In the genomic region with DNA sequence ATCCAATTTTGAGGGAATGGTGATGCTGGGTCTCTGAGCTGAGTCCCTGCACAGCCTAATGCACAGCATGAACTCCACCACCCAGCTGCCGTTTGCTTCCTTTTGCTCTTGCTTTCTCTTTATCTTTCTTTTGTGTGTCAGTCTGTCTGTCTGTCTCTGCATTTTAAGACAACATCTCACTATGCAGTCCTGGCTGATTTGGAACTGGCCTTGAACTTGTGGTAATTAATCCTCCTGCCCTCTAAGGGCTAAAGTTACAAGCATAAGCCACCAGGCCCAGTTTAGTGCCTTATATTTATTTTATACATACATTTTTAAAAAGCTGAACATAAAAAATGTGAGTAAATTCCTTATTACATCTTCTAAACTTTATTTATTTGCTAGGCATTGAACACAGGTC, we compare ENCODE assay signal across 21 mouse cellular contexts. TPM values are rescaled to one million over a fixed set of nuclear protein-coding genes. Genes with fewer than 3 reads are reported as not detected.
DNase-seq lines count a peak whose midpoint lies in the region; ATAC-seq and TF ChIP-seq lines count a peak whose summit lies in the region.
"Had no signal": no experiment of that assay in that cellular context is flagged by ENCODE, and none has a peak within 500 bp of the region (broad histone marks: within the 10 kb centered on the region; RNA-seq: fewer than 3 reads in every experiment).

No protein-coding gene starts in this region.

- no peak overlapping the region for H3K9ac ChIP-seq in heart, embryonic 13.5 days
- H3K9ac ChIP-seq in heart, embryonic 11.5 days (ENCODE audit: low read depth, low read length) = no peak overlapping the region
- no peak overlapping the region for H3K9ac ChIP-seq in stomach, embryonic 16.5 days (ENCODE audit: low read length)
- H3K9ac ChIP-seq in stomach, postnatal 0 days (ENCODE audit: low read length) = no peak overlapping the region
- H3K9ac ChIP-seq in MEL (ENCODE audit: control insufficient read depth, low read depth, low read length, poor library complexity, severe bottlenecking) = no peak overlapping the region
- H3K9ac ChIP-seq in midbrain, embryonic 16.5 days (ENCODE audit: low read depth, low read length) = no peak overlapping the region
- H3K9ac ChIP-seq: embryonic facial prominence, embryonic 13.5 days; forebrain, embryonic 12.5 days; hindbrain, embryonic 14.5 days had no signal

- no peak for TF ChIP-seq POLR2A in MEL (IDR thresholded peaks at IDR 0.05; ENCODE audit: control insufficient read depth in 1 of 2, insufficient read depth in 1 of 2, low read depth in 1 of 2, low read length in 2 of 2, poor library complexity in 1 of 2)
- no peak for TF ChIP-seq POLR2A in small intestine, adult 2 months (IDR thresholded peaks at IDR 0.05; ENCODE audit: low read depth, low read length)

- H3K36me3 ChIP-seq in heart, embryonic 13.5 days = no peaks in the 10 kb centered on the region
- no peaks in the 10 kb centered on the region; the same call in 1 of the 2 replicates for H3K36me3 ChIP-seq in heart, embryonic 11.5 days (ENCODE audit: control insufficient read depth, insufficient read depth, low read length)
- no peaks in the 10 kb centered on the region for H3K36me3 ChIP-seq in stomach, embryonic 16.5 days (ENCODE audit: control insufficient read depth, insufficient read depth, low read length)
- no peaks in the 10 kb centered on the region for H3K36me3 ChIP-seq in stomach, postnatal 0 days (ENCODE audit: control insufficient read depth, insufficient read depth, low read length)
- H3K36me3 ChIP-seq in MEL (ENCODE audit: control insufficient read depth in 1 of 2, insufficient read depth in 2 of 2, low read length in 2 of 2) = peaks cover 2 to 23% of the 10 kb centered on the region in 2 experiments; a peak in 3 of 4 replicates
- no peaks in the 10 kb centered on the region for H3K36me3 ChIP-seq in small intestine, adult 2 months (ENCODE audit: control insufficient read depth, insufficient read depth, low read length)
- no peaks in the 10 kb centered on the region for H3K36me3 ChIP-seq in midbrain, embryonic 16.5 days (ENCODE audit: control insufficient read depth, insufficient read depth, low read length)
- H3K36me3 ChIP-seq: embryonic facial prominence, embryonic 13.5 days had no signal

- WGBS in heart, embryonic 13.5 days = 42% methylated on average over 1 of the region's 1 CpGs
- 37% methylated on average over 1 of the region's 1 CpGs for WGBS in heart, embryonic 11.5 days (ENCODE audit: insufficient replicate concordance)
- WGBS in stomach, embryonic 16.5 days = 37% methylated on average over 1 of the region's 1 CpGs
- 37% methylated on average over 1 of the region's 1 CpGs for WGBS in stomach, postnatal 0 days
- WGBS in small intestine, adult 2 months = 13% methylated on average over 1 of the region's 1 CpGs
- WGBS in midbrain, embryonic 16.5 days = 31% methylated on average over 1 of the region's 1 CpGs

- TF ChIP-seq CTCF in stomach, postnatal 0 days (IDR thresholded peaks at IDR 0.05; ENCODE audit: low read depth) = no peak
- no peak for TF ChIP-seq CTCF in MEL (IDR thresholded peaks at IDR 0.05 in 2 of 3, conservative IDR thresholded peaks at IDR 0.05 in 1 of 3; ENCODE audit: control insufficient read depth in 1 of 3, insufficient read depth in 1 of 3, low read depth in 2 of 3, low read length in 3 of 3, poor library complexity in 1 of 3, severe bottlenecking in 1 of 3)
- TF ChIP-seq CTCF in small intestine, adult 2 months (IDR thresholded peaks at IDR 0.05; ENCODE audit: extremely low read depth, insufficient read length, insufficient replicate concordance, low read depth, low read length) = no peak

- no peak overlapping the region for H3K4me2 ChIP-seq in heart, embryonic 13.5 days
- H3K4me2 ChIP-seq in heart, embryonic 11.5 days = no peak overlapping the region
- no peak overlapping the region for H3K4me2 ChIP-seq in stomach, embryonic 16.5 days (ENCODE audit: low read depth, low read length)
- H3K4me2 ChIP-seq in stomach, postnatal 0 days (replicated peaks; ENCODE audit: low read depth) = no peak overlapping the region
- H3K4me2 ChIP-seq in midbrain, embryonic 16.5 days (ENCODE audit: low read length) = no peak overlapping the region
- H3K4me2 ChIP-seq: embryonic facial prominence, embryonic 13.5 days; forebrain, embryonic 12.5 days; hindbrain, embryonic 14.5 days had no signal

- TF ChIP-seq RAD21 in MEL (IDR thresholded peaks at IDR 0.05; ENCODE audit: low read depth, low read length) = no peak

- no peaks in the 10 kb centered on the region for H3K9me3 ChIP-seq in heart, embryonic 13.5 days
- no peaks in the 10 kb centered on the region for H3K9me3 ChIP-seq in heart, embryonic 11.5 days (replicated peaks; ENCODE audit: control insufficient read depth, low read length)
- no peaks in the 10 kb centered on the region for H3K9me3 ChIP-seq in stomach, embryonic 16.5 days (replicated peaks; ENCODE audit: control insufficient read depth, low read length)
- no peaks in the 10 kb centered on the region for H3K9me3 ChIP-seq in stomach, postnatal 0 days (ENCODE audit: control insufficient read depth, low read length)
- no peaks in the 10 kb centered on the region for H3K9me3 ChIP-seq in MEL (replicated peaks; ENCODE audit: insufficient read depth, low read length)
- H3K9me3 ChIP-seq in midbrain, embryonic 16.5 days (replicated peaks; ENCODE audit: control insufficient read depth, low read length, poor library complexity, severe bottlenecking) = no peaks in the 10 kb centered on the region
- H3K9me3 ChIP-seq: embryonic facial prominence, embryonic 13.5 days; forebrain, embryonic 12.5 days; heart, embryonic 10.5 days had no signal

- no peak for DNase-seq in stomach, postnatal 0 days (ENCODE audit: low spot score)
- DNase-seq in MEL (ENCODE audit: low read depth, low spot score) = peak; percentile 56
- no peak for DNase-seq in testis, postnatal 10 days (ENCODE audit: low spot score)
- DNase-seq: adrenal gland, adult 2 months; adrenal gland, postnatal 36 days; cerebellum, adult 11 months; cerebellum, adult 9-10 months; cerebellum, postnatal 36 days; gastrocnemius, postnatal 25 days; kidney, adult 18-20 months had no signal

- peaks cover 36% of the 10 kb centered on the region for H3K4me1 ChIP-seq in heart, embryonic 13.5 days
- peaks cover 14% of the 10 kb centered on the region for H3K4me1 ChIP-seq in heart, embryonic 11.5 days (ENCODE audit: control insufficient read depth, insufficient read depth, low read length)
- peaks cover 15% of the 10 kb centered on the region; the same call in 1 of the 2 replicates for H3K4me1 ChIP-seq in stomach, embryonic 16.5 days (ENCODE audit: control insufficient read depth, insufficient read depth, low read length)
- H3K4me1 ChIP-seq in stomach, postnatal 0 days (replicated peaks; ENCODE audit: control insufficient read depth, insufficient read depth) = no peaks in the 10 kb centered on the region
- peaks cover 4 to 18% of the 10 kb centered on the region in 2 experiments for H3K4me1 ChIP-seq in MEL (ENCODE audit: control insufficient read depth in 1 of 2, insufficient read depth in 2 of 2, low read length in 2 of 2)
- H3K4me1 ChIP-seq in small intestine, adult 2 months (ENCODE audit: control insufficient read depth, insufficient read depth, insufficient read length, low read length) = peaks cover 6% of the 10 kb centered on the region
- peaks cover 25% of the 10 kb centered on the region for H3K4me1 ChIP-seq in midbrain, embryonic 16.5 days (ENCODE audit: control insufficient read depth, insufficient read depth, low read length)

- no peaks in the 10 kb centered on the region for H3K27me3 ChIP-seq in heart, embryonic 13.5 days (replicated peaks)
- no peaks in the 10 kb centered on the region for H3K27me3 ChIP-seq in heart, embryonic 11.5 days (ENCODE audit: control insufficient read depth, insufficient read depth, low read length)
- H3K27me3 ChIP-seq in stomach, embryonic 16.5 days (ENCODE audit: control insufficient read depth, insufficient read depth, low read length) = no peaks in the 10 kb centered on the region
- no peaks in the 10 kb centered on the region for H3K27me3 ChIP-seq in stomach, postnatal 0 days (ENCODE audit: control insufficient read depth, insufficient read depth, low read length)
- H3K27me3 ChIP-seq in MEL (ENCODE audit: control insufficient read depth in 1 of 2, insufficient read depth in 2 of 2, low read length in 2 of 2) = no peaks in the 10 kb centered on the region
- H3K27me3 ChIP-seq in small intestine, adult 2 months (ENCODE audit: control insufficient read depth, insufficient read depth, low read length) = no peaks in the 10 kb centered on the region
- H3K27me3 ChIP-seq in midbrain, embryonic 16.5 days (ENCODE audit: control insufficient read depth, insufficient read depth, low read depth, low read length) = no peaks in the 10 kb centered on the region
- H3K27me3 ChIP-seq: embryonic facial prominence, embryonic 13.5 days; forebrain, embryonic 12.5 days had no signal

- no peak overlapping the region for H3K4me3 ChIP-seq in heart, embryonic 13.5 days
- H3K4me3 ChIP-seq in heart, embryonic 11.5 days (ENCODE audit: low read depth, low read length) = no peak overlapping the region
- H3K4me3 ChIP-seq in stomach, embryonic 16.5 days (replicated peaks; ENCODE audit: low read length) = no peak overlapping the region
- no peak overlapping the region for H3K4me3 ChIP-seq in stomach, postnatal 0 days (ENCODE audit: low read depth, low read length)
- H3K4me3 ChIP-seq in MEL (ENCODE audit: control insufficient read depth in 1 of 2, insufficient read depth in 1 of 2, low read depth in 2 of 2, low read length in 2 of 2) = no peak overlapping the region
- no peak overlapping the region for H3K4me3 ChIP-seq in small intestine, adult 2 months (ENCODE audit: low read depth, low read length)
- H3K4me3 ChIP-seq in midbrain, embryonic 16.5 days (ENCODE audit: low read depth, low read length) = no peak overlapping the region
- H3K4me3 ChIP-seq: embryonic facial prominence, embryonic 13.5 days; forebrain, embryonic 12.5 days; heart, embryonic 10.5 days; hindbrain, embryonic 10.5 days had no signal

- TF ChIP-seq EP300 in stomach, postnatal 0 days (optimal IDR thresholded peaks at IDR 0.05) = no peak
- no peak for TF ChIP-seq EP300 in MEL (IDR thresholded peaks at IDR 0.05; ENCODE audit: low read depth in 1 of 2, low read length in 2 of 2)

- H3K79me2 ChIP-seq in MEL (ENCODE audit: control insufficient read depth, insufficient read depth, low read length, poor library complexity) = peaks cover 64% of the 10 kb centered on the region

- ATAC-seq in heart, embryonic 13.5 days (ENCODE audit: extremely low read depth, insufficient number of reproducible peaks, low FRiP score, low TSS enrichment) = no peak
- no peak for ATAC-seq in heart, embryonic 11.5 days (replicated peaks; ENCODE audit: insufficient number of reproducible peaks, low FRiP score, low TSS enrichment)
- no peak for ATAC-seq in stomach, embryonic 16.5 days (ENCODE audit: insufficient read depth, low FRiP score)
- ATAC-seq in stomach, postnatal 0 days (ENCODE audit: low FRiP score, low TSS enrichment) = no peak
- no peak for ATAC-seq in midbrain, embryonic 16.5 days
- ATAC-seq: forebrain, embryonic 16.5 days had no signal

- 0 out of 2 replicates have a peak overlapping the region, but pooled peaks have one; percentile 0 for H3K27ac ChIP-seq in heart, embryonic 13.5 days (replicated peaks)
- H3K27ac ChIP-seq in heart, embryonic 11.5 days (ENCODE audit: low read depth, low read length) = no peak overlapping the region
- 0 out of 2 replicates have a peak overlapping the region, but pooled peaks have one; percentile 49 for H3K27ac ChIP-seq in stomach, embryonic 16.5 days (ENCODE audit: low read length)
- no peak overlapping the region for H3K27ac ChIP-seq in stomach, postnatal 0 days (replicated peaks)
- no peak overlapping the region for H3K27ac ChIP-seq in MEL (ENCODE audit: control insufficient read depth, low read depth, low read length)
- peak overlapping the region; percentile 96 for H3K27ac ChIP-seq in small intestine, adult 2 months (ENCODE audit: insufficient read depth, low read depth, low read length)
- H3K27ac ChIP-seq in midbrain, embryonic 16.5 days (ENCODE audit: low read length) = no peak overlapping the region
- H3K27ac ChIP-seq: embryonic facial prominence, embryonic 13.5 days; forebrain, embryonic 12.5 days; heart, embryonic 10.5 days; hindbrain, embryonic 10.5 days; hindbrain, embryonic 14.5 days had no signal

RNA-seq across cellular contexts. Expression of a gene that starts 4.4 kb away (rescaled TPM):
- 83.5 and 85.4 TPM in 2 replicates for polyA plus RNA-seq in heart, embryonic 13.5 days (2015; fragmentation: Nextera tagmentation; extraction: Ambion mirVana)
- 78.0 and 79.8 TPM in 2 replicates for polyA plus RNA-seq in heart, embryonic 11.5 days (2014; fragmentation: Nextera tagmentation; extraction: Ambion mirVana)
- polyA plus RNA-seq in stomach, embryonic 16.5 days (2015; fragmentation: Nextera tagmentation; extraction: Ambion mirVana) = 94.7 and 95.8 TPM in 2 replicates
- polyA plus RNA-seq in stomach, postnatal 0 days (2015; fragmentation: Nextera tagmentation; extraction: Ambion mirVana) = 43.4 and 52.8 TPM in 2 replicates
- 20.5 and 28.1 TPM in 2 replicates for total RNA-seq in MEL (2012; rRNA removed)
- 10 to 100 TPM in 1 of 2 experiments, not detected in 1; 41.6 TPM for polyA plus RNA-seq in MEL (2012; ENCODE audit: insufficient read depth in 1 of 2, insufficient read length in 2 of 2, low read depth in 1 of 2, low replicate concordance in 2 of 2, missing spikeins in 1 of 2)
- polyA plus RNA-seq in small intestine, adult 2 months (2012; rRNA removed) = 16.2 and 27.3 TPM in 2 replicates
- 151 and 163 TPM in 2 replicates for polyA plus RNA-seq in midbrain, embryonic 16.5 days (2015; fragmentation: Nextera tagmentation; extraction: Ambion mirVana)

RNA-seq across cellular contexts. Expression of a gene that starts 39.5 kb away (rescaled TPM):
- 51.7 and 56.7 TPM in 2 replicates for polyA plus RNA-seq in heart, embryonic 13.5 days (2015; fragmentation: Nextera tagmentation; extraction: Ambion mirVana)
- polyA plus RNA-seq in heart, embryonic 11.5 days (2014; fragmentation: Nextera tagmentation; extraction: Ambion mirVana) = 64.2 and 70.3 TPM in 2 replicates
- 38.5 and 38.6 TPM in 2 replicates for polyA plus RNA-seq in stomach, embryonic 16.5 days (2015; fragmentation: Nextera tagmentation; extraction: Ambion mirVana)
- polyA plus RNA-seq in stomach, postnatal 0 days (2015; fragmentation: Nextera tagmentation; extraction: Ambion mirVana) = 28.2 and 28.8 TPM in 2 replicates
- 72.7 and 74.5 TPM in 2 replicates for total RNA-seq in MEL (2012; rRNA removed)
- polyA plus RNA-seq in MEL (2012; ENCODE audit: insufficient read depth in 1 of 2, insufficient read length in 2 of 2, low read depth in 1 of 2, low replicate concordance in 2 of 2, missing spikeins in 1 of 2) = 10 to 100 TPM in 1 of 2 experiments, not detected in 1; 65.0 TPM
- polyA plus RNA-seq in small intestine, adult 2 months (2012; rRNA removed) = 4.9 and 8.6 TPM in 2 replicates
- 38.2 and 41.6 TPM in 2 replicates for polyA plus RNA-seq in midbrain, embryonic 16.5 days (2015; fragmentation: Nextera tagmentation; extraction: Ambion mirVana)

Comparison
In these comparisons a context has a peak if more than half of its experiments do, and no peak if none do; other contexts are left out.
1. H3K27ac ChIP-seq: peak in heart, embryonic 13.5 days (single experiment), stomach, embryonic 16.5 days (single experiment) and small intestine, adult 2 months (single experiment); none in heart, embryonic 11.5 days (single experiment), stomach, postnatal 0 days (single experiment), MEL (single experiment) and midbrain, embryonic 16.5 days (single experiment).